Mouse (Mus musculus) thymus, postnatal 4 days (tissue): ENCODE data around the gene Tshz2.

Experiments used
- DNase-seq: peaks from one replicate; pipeline ENCODE4 v3.0.0; 2021

Tshz2 gene

DNA sequence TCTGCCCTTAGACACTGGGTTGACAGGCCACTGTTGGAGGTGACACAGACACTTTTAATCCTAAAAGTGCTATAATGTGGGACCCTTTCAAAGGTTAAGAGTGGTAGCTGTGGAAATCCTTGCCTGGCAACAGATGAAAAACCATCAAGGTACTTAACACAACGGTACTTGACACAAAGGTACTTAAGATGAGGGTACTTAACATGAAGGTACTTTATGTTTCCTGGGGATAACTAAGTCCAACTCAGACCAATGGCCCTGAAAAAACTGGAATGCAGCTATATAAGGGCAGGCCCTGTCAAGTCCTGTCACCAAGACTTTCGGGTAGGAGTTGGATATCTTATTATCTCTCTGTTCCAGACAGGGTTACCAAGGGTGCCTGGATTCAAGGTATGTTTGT, 320.2 kb downstream of the Tshz2 start:
- no peak for DNase-seq

DNA sequence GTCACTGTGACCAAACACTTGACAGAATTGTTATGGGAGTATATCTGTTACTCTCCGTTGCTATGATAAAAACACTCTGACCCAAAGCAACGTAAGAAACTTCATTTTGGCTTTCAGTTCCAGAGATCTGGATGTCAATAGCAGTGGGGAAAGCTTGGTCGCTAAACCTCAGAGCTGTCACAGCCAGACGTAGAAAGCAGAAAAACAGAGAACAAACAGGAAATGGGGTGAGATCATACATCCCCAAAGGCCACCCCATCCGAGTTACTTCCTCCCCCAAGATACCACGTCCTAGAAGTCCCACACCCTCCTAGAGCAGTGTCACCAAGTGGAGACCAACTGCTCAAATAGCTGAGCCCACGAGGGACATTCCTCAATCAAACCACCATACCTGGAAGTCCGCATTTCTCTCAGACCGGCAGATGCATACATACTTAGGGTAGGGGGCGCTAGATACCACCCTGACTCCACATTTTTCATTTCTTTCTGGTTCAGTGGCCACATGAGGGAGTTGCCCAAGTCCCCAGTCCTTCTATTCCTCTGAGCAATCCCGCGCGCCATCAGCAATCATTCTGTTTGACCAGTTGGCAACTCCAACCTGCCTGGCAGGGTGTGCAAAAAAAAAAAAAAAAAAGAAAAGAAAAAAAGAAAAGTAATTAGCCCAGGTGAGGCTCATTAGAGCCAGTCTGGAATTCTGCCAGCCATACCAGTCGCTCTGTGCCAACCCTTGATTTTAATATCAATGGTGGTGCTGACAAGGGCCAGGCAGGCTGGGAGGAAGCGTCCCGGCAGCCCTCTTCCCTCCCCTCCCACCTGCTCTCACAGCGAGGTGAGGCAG, 326.1 kb downstream of the Tshz2 start:
- no peak for DNase-seq

DNA sequence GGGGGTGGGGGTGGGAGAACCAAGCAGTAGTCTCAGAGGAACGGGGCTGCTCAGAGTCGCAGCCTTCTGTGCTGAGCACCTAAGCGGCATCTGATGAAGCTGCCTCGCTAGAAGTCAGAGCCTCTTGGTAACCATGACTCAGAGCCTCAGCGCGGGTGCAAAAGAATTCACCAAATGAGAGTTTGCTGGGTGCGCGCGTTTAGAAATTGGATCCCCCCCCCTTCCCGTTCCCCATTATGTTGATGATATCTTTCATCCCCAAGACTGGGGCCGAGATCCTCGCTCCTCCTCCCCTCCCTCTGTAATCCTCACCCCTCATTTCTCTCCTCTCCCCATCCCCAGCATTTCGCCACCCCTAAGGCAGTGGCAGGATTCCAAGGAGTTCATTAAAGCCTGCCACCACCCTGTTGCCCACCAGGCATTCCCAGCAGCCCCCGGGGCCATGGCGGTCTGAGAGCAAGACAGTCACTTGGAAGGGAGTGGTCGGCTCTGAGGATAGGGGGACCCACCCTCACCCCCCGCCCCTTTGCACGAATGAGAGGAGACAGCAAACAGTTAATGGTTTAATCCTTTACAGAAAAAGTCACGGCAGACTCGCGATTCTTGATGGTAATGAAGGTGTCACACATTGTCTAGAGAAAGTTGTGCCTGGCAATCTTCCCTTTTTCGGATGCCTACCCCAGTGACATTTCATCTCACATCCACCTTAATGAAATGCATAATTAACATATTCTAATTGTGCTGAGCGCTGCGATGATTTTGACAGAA, 328.8 kb downstream of the Tshz2 start:
- DNase-seq = no peak

DNA sequence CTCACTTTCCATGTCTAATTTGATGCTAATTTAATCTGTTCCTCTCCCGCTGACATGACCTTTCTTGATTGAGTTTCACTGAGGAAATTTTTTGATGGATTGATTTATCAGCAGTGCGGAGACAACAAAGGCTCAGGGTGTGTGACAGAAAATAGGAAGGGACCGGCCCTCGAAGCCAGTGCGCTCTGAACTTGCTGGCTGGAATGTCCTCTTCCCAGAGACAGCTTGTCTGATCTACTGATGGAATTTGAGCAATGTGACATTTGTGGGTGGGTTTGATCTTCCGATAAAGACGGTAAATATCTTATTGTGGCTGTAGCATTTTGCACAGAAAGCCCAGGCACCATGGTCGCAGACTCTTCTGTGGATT, 329.4 kb downstream of the Tshz2 start:
- DNase-seq = no peak

DNA sequence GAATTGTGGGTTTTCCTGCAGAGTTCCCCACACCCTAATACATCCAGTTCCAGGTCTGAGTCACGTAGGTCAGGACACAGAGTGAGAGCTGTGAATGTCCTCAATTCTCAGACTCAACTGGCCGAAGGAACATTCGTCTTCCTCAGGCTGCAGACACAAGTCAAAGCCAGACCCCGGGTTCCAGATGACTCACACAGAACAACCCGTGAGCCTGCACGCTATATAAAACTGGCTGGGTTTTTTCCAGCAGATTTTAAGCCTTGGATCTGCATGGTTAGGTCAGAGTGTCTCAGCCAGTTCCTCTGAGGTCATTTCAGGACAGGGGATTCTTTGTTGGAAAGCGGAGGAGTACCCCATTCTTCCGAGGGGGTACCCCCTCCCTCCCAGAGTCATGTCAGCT, 330.0 kb downstream of the Tshz2 start:
- DNase-seq = no peak

DNA sequence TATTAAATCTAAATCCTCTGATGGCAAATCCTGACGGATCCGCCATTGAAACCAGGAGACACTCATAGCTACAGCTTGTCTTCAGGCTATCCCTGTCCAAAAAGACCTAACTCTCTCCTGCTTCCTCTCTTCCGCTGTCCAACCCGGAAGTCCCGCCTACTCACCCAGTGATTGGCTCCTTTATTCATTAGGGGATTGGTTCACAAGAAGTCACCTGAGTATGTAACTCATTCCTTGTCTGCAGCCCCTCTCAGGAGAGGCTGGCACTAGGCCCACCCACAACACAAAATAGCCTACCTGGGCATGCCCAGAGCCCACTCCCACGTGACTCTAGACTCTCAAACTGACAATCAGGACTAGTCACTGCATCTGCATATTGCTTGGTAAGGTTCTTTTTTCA, 337.7 kb downstream of the Tshz2 start:
- DNase-seq = no peak

DNA sequence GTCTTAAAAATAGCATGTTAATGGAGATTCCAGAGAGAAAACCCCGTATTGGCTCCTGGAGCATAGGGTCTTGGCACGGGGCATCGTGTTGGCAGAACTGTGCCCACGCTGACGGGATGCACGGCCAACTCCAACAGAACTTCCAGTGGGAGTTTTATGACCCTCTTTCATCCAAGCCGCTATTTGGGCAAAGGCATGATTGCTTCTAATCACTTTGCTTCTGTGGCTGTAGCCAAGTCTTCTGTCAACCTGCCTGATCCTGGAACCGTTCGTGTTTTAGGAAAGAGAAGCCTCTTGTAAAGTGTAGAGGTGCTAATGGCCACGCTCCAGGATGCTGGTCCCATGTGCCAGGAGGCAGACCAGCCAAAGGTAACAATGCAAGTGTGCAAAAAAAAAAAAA, 350.1 kb downstream of the Tshz2 start:
- no peak for DNase-seq

DNA sequence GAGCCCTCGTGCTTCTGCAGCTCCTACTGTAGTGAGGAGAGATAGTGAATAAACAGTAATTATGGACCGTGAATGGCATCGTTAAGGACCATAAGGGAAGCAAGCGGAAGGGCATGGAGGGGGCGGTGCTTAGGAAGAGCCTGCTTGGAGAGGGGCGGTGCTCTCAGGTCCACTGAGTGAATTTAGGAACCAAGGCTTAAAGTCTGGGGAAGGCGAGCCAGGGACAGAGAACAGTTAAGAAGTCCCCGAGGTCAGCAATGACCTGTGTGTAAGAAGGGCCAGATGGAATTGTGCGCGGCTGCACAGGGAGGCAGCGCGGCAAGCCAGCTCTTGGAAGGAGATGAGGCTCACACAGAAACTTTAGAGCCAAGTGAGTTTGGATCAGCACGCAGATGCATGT, 354.4 kb downstream of the Tshz2 start:
- DNase-seq = no peak

DNA sequence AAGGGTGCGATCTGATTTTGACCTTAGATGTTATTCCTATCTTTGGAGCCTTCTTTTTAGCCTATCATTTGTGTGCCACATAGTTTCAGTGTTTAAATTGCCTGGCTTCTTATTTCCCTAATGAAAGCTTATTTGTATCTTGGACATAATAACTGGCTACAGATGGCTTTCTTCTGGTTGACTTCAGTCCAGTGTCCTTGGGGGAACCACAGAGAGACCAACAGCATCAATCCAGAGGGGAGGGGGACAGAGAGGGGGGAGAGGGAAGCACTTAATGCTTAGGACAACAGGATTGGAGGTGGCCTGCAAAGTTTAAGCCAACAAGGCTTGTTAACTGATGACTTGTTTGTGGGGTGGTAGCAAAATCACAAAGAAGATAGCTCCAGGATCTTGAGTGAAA, 356.4 kb downstream of the Tshz2 start:
- no peak for DNase-seq

DNA sequence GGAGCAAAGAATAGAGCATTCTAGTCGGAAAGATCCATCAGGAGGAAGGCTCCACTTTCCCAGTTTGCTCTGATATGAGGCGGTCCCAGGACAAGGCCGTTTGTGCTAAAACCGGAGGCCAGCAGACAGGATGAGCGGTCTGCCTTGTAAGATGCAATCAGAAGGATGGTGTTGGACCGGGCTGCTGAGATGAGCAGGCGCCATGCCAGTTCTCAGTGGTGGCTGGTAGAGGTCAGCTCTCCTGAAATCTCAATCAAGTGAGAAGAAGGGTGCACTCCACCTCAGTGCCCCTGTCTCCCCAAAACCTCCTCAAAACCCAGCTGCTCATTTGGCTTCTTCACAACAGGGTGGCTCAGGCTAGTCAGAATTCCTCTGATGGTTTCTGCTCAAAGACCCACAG, 358.2 kb downstream of the Tshz2 start:
- DNase-seq = no peak

DNA sequence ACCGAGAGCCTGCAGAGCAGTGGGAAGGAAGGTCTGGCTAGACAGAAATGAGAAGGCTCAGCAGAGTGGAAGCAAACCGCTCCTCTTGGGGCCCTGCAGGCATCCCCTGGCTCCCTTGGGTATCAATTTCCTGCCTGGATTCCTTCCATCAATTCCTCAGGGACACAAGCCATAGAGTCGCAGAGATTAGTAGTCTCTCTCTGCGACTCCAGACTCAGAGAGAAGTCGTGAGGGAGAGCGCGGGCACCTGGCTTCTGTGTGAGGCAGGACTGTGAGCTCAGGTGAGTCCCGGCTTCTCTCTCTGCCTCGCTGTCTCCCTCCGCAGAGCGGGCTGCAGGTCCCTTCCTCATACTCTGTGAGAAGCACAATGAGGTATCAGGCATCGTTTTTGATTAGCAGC, 363.2 kb downstream of the Tshz2 start:
- no peak for DNase-seq

DNA sequence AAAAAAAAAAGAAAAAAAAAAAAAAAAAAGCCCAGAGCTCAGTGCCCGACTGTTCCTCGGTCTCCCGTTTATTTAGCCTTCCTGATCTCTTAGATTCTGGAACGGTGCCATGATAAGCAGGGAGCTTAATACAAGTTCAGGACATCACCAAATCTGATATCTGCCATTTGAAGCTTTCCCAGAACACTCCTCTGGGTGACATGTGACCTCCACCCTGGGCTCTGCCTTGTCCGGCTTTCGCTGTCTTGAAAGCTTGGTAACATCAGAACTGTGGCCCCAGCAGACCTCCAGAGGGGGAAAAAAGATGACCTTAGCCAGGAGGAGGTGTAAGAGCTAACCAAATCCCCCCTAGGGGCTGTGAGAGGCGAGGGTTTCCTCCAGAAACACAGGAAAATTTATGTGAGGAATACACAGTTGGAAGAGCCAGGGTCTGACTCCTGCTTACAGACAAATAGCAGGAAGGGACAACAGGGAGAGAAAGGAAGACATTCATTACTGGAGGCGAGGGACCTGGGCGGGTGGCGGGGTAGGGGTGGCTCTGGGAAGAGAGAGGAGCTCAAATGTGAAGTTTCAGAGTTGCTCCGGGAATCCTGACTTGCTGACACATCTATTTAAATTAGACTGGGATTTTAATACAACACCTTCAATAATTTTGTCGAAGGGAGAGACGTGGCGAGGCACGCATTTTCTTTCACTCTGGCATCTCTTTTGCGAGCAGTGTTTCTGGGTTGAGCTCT, 363.9 kb downstream of the Tshz2 start:
- DNase-seq = no peak

DNA sequence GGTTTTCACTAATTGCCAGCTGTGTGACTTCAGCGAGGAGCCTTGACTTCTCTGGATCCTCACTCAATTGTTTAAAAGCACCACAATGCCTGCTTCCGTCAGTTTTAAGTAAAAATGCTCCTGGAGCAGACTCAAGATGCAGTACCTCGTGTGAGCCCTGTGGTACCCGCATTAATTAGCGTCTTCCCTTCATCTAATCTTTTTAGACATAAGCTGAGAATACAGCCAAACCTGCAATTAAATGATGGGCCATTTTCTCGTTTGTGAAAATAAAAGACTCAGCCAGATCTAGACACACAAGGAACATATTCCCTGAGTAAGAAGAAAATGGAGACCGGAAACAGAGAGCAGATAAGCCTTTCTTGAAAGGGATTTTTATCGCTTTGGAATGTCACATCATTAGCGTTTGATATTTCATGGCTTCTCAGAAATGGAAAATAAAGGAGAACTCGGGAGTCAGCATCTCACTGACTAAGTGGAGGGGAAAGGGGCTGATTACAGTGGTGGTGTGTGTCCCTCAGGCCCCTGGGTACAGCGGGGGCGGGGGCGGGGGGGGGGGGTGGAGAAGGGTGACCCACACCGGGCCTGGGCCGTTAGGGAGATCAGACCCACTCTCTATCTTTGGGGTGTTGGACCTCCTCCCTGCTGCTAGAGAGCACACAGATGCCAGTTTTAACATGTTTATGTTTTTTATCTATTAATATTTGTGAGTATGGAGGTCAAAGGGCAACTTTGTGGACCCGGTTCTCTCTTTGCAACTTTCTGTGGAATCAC, 364.6 kb downstream of the Tshz2 start:
- no peak for DNase-seq

DNA sequence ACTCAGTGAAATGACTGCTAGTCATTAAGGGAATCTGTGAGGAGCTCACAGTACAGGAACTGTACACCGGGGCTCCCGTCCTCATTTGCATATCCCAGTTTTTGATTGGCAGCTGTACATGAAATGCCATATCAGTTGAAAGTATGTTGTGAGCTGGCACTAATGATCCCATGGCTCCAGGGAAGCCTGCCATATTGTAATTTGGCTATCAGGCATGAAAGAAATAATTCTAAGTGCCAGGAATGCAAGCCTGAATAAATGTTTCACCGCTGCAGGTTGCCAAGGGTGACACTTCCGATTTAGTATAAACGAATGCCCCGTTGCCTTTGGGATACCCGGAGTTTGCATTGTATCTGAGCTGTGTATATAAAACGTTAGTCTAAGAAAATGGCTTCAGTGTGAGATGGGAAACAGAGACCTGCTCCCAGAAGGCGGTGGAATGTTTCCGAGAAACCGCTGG, 366.1 kb downstream of the Tshz2 start:
- no peak for DNase-seq

DNA sequence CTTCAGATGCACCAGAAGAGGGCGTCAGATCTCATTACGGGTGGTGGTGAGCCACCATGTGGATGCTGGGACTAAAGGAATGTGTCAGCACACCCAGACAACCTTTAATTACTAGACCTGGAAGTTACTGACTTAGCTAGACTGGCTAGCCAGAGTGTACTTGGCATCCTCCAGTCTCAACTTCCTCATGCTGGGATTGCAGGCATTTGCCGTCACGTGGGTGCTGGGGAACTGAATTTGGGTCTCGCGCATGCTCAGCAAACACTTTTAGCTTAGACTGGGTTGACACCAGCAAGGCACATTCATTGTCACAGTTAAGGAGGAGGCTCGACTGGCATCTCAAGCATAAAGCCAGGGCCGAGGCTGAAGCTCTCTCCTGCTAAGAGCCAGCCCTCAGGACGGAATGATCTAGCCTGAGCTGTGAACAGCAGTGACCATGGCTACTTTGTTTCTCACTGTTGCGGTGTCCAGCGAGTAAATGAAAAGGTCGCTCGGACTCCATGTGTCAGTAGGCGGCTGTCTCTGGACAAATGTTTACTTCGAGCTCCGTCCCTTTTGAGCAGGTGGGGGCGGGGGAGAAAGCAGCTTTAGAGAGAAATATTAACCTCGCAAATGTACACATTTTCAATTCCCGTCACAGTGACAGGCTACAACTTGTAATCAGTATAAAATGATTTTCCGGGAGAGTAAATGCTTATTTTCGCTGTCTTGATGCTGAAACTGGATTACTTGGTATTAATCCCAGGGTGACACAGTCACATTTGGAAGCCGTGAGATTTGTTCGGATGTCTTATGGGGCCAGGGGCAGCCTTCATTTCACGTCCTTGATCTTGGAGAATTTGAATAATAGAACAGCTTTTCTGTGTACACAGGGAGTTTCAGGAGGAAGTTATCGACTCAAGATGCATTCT, 370.0 kb downstream of the Tshz2 start:
- no peak for DNase-seq

DNA sequence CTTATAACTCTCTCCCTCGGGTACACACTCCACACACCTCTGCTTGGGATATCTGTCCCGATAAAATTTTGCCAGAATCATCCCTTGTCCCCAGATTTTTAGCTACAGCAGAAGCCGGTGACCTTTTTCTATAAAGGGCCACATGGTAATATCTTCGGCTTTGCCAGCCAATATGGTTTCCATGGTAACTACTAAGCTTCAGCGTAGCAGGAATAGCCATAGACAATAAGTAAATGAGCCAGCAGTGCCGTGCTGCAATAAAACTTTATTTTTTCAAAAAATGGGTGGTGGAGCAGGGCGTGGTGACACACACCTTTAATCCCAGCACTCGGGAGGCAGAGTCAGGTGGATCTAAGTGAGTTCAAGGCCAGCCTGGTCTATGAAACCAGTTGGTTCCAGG, 370.9 kb downstream of the Tshz2 start:
- DNase-seq = no peak

DNA sequence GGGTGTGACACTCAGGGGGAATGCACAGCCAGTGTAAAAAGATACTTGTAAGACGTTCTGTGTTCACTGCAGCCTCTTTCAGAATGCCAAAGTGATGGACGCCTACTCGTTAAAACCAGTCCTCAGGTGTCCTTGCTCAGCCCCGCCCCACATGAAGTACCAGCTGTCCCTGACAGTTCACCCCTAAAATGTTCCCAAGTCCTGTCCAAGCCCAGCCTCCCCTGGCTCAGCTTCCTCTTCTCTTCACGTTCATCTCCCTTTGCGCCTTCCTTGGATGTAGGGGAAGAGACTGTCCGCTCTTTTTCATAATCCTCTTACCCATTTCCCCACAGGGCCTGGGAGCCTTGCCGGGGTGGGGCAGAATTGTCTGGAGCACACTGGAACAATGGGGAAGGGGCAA, 374.0 kb downstream of the Tshz2 start:
- DNase-seq = no peak

DNA sequence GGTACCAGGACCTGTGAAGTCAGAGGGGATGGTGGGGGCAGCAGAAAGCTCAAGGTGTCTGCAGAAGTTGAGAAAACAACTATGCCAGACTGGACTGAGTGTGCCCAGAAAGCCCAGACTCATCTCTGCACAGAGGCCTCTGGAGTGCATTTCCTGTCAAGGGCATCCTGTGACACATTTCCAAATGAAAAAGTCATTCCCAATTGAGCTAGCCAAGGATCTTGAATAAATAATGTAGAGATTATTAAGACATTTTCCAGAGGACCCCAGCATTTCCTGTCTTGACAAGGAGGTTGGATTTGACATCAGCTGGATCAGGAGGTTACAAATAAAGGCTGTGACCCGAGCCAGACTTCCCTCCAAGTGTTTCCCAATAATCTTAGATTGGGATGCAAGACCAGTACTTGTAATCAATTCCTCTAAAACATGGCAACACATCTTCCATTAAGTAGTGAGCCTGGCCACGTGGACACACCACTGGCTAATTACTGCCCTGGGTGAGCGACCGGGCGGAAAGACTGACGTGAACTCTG, 374.7 kb downstream of the Tshz2 start:
- DNase-seq = no peak

DNA sequence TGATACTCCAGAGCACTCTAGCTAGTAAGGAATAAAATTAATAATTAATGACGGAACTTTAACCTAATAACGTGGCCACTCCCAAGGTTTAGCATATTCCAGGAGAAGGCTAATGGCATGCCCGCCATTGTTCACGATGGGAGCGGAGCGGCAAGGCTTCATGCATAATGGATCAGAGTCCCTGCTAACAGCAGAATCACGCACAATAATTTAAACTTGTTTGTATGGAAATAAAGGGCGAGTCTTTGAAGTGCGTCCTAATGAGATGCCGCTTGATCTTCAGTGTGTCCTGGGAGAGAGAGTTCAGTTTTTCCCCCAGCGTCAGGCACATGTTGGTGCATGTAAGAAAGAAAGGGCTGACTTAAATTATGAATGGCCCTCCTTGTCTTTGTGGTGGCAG, 376.9 kb downstream of the Tshz2 start:
- DNase-seq = no peak

DNA sequence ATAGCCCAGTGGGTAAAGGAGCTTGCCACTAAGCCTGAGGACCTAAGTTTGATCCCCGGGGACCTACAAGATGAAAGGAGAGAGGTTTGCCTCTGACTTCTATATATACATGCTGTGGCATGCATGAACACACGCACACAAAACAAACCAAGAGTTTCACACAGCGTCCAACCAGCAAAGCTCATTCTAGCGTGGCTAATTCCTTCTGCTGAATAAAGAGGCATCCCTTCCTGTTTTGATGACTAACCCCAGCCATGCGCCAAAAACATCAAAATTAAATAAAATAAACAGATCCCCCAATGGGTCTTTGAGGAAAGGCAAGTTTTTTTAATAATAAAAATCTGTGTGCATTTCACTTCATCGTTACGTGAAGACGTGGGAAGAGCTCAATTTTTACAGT, 379.0 kb downstream of the Tshz2 start:
- no peak for DNase-seq

DNA sequence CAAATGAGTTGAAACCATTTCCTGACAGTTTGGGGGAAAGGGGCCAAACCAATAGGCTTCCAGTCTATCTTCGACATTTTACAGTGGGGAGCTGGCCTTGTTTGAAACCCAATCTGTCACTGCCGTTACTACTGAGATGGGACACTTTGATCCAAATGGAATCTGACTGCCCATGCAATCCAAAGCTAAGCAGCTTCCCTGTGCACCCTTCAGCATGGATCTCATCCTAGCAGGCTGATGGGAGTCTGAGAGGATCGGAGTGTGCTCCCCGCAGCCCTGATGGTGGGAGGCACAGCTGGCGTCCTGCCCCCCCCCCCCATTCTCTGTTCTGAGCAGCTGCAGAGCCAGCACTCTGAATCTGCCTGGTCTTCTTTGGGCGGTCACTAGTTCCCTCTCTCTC, 384.5 kb downstream of the Tshz2 start:
- no peak for DNase-seq

DNA sequence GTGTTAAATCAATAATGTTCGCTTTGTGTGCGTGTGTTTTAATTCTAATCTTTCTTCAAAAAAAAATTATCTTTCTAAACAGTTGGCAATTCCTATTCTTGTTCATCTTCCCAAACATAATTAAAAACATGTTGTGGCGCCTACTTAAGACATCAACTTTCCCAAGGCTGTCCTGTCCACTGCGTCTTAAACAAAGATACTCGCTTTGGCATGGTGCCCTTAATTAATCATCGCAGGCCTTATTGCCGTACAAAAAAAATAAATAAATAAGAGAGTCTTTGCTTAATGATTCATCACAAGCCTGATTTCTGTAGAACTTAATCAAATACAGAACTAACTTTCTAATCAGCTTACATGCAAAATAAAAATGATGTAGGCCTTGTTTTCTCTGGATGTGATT, 385.1 kb downstream of the Tshz2 start:
- DNase-seq = no peak
